Mouse (Mus musculus): Measurements from ENCODE around the gene Rnf111.
"Not testable (repeated sequence)": the region's sequence is repeated elsewhere in the genome, so short reads cannot be mapped to it uniquely, and the experiment has no call there.

The Rnf111 gene

DNA sequence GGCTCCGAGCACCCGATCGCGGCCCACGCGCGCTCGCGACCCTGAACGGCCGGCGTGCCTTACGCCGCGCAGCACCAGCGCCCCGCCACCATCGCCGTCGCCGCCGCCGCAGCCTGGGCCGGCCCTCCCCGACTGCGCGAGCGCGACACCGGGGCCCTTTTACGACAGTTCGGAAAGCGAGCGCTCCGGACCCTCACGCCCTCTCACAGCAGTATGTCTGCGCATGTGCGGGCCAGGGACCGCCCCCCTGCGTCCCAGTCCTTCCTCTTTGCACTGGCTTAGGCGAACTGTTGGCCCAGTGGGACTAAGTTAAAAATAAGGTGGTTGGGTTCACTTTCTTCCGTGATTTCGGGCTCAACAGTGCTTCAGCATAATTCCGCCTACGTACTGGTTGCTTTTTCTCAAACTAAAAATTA lies at the start of gene Rnf111:
Gene Rnf111, minus strand, starts transcription at position 100 of the 416 bp plus-strand sequence.
- peak; percentile 97 for DNase-seq

DNA sequence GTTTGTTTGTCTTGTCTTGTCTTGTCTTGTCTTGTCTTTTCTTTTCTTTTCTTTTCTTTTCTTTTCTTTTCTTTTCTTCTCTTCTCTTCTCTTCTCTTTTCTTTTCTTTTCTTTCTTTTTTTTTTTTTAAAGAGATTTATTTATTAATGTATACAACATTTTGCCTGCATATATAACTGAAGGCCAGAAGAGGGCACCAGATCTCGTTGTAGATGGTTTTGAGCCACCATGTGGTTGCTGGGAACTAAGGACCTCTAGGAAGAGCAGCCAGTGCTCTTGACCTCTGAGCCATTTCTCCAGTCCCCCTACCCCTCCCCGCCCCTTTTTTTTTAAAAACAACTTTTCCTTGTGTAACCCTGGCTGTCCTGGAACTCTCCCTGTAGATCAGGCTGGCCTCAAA lies 48.7 kb upstream of the Rnf111 start:
- not testable (repeated sequence) for DNase-seq

DNA sequence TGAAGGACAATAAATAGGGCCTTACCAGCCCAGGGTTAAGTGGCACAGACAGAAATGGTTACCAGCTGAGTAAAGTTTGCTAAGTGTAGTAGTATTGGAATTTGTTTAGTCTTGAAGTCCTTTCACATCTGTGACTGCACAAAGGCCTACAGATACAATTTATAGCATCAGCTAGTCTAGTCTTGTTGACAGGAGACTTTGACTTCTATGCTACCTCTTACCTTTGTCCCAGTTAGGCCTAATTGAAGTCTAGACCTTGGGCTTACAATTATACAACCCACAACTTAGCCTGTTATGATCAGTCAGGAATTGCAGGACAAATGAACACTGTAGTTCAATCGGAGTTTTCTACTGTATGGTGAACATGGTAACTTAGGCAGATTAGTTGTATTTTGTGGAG lies 48.0 kb upstream of the Rnf111 start:
- DNase-seq = no peak

DNA sequence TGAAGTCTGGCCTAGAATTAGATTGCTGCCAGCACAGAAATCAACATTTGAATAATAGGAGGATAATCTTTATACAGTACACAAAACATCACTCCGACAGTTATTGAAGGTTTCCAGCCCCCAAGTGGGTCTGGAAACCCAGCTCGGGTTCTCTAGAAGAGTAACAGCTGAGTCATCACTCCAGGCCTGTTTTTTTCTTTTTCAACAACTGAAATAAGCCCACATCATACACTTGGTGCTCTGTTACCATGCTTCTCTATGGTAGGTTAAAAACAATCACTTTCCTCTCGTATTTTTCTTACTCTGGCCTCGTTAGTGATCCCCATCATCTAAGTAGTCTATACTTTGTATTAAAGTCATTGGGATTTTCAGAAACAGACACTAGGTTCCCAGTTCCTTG lies 44.8 kb upstream of the Rnf111 start:
- no peak for DNase-seq

DNA sequence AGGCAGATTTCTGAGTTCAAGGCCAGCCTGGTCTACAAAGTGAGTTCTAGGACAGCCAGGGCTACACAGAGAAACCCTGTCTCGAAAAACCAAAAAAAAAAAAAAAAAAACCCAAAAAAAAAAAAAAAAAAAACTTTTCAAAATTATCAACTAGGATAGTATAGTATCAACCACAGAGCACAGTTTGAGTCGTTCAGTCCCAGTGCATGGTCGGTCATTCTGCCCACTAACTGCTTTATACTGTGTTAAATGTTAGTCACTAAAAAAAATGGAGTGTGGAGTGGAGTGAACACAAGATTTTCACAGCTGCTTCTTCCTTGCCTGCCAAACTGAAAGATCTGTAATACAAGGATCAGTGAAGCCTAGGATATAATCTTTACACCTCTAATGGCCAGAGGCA lies 43.1 kb upstream of the Rnf111 start:
- DNase-seq = not testable (repeated sequence)

DNA sequence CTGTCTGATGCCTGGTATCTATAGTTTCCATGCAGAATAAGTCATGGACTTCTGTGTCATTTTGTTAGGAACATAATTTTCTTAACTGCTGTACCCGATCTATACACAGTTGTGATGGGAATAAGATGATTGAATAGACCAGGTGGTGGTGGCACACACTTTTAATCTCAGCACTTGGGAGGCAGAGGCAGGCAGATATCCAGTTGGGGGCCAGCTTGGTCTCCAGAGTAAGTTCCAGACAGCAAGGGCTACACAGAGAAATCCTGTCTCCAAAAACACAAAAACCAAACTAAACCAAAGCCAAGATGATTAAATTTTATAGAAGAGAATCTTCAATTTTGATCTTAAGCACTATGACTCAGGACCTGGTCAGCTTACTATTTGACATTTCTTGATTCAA lies 41.3 kb upstream of the Rnf111 start:
- no peak for DNase-seq

DNA sequence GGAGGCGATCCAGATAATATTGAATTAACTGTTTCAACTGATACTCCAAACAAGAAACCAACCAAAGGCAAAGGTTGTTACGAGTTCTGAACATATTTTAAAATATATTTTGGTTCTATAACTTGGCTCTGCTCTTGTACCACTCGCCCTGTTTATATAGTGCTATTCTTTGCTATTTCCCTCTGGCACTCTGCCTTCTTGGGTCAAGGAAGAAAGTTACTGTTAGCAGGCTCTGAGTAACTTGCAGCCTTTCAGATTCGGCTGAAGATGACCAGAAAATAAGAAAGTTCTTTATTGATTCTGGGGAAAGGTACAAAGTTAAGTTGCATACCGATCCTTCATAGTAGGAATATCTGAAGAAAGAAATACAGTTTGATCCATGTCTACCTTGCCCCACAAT lies 40.5 kb upstream of the Rnf111 start:
- peak; percentile 14 for DNase-seq

DNA sequence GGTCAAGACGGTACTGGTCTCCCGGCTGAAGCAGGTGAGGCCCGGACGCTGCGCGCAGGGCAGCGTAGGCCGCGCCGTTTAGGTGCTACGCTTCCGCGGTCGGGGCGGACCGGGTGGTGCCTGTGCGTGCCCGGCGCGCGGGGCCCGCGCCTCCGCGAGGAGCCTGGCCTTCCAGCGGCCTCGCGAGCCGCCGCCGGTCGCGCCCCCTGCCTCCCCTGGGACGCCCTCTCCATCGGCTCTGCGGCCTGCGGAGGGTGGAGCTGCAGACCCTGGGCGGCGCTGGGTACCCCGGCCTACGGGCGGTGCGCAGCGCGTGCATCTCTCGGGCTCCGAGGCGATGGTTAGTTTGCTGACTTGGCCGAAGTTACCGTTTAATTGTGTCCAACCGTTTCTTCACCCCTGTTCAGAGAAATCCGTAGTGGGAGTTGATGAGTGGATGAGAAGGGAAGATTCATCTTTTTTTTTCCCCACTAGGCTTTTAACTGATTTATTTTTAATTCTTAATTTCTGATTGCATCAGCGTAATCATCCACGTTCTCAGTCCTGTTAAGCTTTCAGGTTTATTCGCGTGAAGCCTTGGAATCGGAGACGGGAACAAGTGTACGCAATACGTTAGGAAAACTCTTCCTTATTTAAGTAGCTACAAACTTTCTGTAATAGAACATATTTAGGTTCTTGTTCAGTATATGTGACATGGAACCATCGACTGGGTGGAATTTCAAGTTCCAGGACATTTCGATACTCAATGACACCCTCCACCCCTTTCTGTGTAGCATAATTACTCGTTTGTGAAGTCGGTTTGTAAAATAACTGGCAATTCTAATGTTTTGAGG lies 39.7 kb upstream of the Rnf111 start:
- DNase-seq = peak; percentile 65

DNA sequence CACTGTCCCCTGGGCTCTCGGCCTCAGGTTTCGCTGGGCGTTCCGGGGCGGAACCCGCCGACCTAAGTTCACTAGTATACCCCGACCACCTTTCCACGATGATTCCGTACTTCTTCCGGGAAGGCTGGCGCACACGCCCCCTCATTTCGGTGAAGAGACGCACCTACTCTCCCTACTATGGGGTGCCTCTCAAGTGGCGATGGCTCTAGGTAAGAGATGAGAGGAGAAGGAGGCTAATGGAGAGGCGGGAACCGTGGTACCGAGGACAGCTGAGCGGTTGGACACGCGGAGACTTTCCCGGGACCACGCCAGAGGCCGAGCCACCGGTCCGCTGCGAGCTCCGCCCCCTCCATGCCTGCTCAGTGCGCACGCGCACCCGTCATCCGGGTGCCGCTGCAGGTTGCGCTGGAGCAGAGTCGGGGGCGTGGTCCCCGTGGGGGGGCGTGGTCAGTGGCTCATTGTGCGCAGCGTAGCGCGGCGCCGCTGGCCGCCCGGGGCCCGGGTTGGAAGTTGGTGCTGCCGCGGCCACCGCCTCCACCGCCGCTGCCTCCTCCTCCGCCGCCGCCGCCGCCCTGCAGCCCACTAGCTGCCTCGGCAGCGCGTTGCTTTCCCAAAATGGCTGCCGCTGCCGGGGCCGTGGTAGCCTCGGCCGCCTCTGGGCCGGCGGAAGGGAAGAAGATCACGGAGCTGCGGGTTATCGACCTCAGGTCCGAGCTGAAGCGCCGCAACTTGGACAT lies 38.9 kb upstream of the Rnf111 start, which contains the start of gene Sltm:
Gene Sltm, plus strand, starts transcription at position 450 of the 737 bp plus-strand sequence.
- peak; percentile 100 for DNase-seq

DNA sequence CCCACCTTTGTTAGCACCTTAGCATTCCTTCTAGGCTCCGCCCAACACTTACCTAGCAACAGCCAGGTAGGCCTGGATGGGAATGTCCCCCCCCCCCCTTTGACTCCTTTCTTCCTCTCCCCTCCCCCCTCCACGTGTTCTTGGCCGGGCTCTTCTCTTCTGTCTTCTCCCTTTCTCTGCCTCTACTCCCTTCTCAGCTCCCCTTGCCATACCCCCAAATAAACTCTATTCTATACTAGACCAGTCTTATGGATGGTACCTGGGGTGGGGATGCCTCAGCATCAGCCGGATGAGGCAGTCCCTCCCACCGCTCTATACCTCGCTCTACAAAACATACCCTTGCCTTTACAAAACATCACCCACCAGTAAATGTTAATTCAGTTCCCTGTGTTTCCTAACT lies 38.1 kb upstream of the Rnf111 start:
- no peak for DNase-seq

DNA sequence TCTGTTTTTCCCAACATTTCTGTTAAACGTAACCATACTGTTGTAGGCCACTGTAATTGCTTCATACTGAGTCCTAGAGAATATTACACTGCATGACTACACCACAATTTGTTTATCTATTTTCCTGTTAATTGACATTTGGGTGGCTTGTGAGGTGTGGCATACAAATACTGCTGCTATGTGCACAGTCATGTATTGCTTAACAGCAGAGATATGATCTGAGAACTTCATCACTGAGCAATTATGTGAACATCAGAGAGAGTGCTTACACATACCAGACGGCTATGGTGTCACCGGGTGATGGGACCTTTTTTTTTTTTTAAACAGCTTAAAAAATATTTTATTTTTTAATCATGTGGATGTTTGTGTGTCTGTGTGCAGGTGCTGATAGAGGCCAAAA lies 29.8 kb upstream of the Rnf111 start:
- DNase-seq = no peak

DNA sequence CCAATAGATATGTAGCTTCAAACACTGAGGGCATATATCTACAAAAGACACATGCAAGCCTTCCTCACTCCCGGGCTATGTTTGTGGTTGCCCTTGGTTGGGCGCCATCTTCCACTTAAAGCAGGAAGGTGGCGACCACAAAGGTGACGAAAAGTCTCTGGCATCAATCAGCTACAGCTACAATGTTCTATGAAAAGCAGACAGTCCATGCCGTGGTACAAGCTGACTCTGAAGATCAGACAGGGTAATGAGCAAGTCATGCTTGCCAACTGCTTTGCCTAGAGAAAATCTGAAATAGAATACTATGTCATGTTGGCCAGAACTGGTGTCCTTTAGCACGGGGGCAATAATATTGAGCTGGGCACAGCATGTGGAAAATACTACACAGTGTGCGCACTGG lies 20.8 kb upstream of the Rnf111 start:
- no peak for DNase-seq

DNA sequence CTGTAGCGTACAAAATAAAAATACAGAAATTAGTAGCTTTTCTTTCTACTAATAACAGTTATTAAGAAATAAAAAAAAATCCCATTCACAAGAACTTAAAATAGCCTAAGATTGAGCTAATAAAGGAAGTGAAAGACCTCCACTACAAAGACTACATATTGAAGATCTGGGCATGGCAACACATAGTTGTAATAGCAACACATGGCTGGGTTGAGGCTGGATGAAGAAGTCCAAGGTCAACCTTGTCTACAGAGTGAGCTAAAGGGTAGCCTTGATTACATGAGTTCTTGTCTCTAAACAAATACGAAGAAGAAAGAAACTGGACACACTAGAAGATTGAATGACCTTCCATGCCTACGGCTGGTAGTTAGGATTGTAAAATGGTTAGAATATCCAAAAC lies 20.3 kb upstream of the Rnf111 start:
- DNase-seq = no peak

DNA sequence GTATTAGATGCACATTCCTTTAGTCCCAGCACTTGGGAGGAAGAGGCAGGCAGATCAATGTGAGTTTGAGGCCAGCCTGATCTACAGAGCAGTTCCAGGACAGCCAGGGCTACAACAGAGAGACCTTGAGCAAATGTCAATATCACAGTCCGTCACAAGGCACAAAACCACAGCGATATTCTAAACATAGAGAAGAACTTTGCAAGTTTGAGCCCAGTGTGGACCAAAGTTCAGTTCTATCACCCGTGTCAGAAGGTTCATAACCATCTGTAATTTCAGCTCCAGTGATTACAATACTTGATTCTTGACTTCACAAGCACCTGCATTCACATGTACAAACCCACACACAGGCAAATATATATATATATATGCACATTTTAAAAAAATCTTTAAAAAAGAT lies 17.1 kb upstream of the Rnf111 start:
- DNase-seq = no peak

DNA sequence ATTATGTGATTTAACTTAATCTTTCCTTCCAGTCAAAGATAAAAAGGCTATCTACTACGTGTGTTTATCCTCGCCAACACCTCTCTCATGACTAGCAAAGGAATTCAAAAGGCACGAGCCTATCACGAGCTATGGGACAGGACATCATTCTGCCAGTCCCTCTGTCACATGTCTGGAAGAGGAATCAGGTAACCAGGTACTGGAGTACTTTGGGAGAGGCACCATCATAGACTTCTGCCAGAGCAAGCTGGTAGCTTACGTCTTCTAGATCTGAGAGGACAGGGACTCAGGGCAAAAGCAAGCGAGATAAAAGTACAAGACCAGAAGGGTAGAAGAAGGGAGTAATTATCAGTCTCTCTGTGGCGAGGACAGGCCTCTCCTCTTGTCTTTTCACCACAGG lies 8.2 kb upstream of the Rnf111 start:
- DNase-seq = no peak

DNA sequence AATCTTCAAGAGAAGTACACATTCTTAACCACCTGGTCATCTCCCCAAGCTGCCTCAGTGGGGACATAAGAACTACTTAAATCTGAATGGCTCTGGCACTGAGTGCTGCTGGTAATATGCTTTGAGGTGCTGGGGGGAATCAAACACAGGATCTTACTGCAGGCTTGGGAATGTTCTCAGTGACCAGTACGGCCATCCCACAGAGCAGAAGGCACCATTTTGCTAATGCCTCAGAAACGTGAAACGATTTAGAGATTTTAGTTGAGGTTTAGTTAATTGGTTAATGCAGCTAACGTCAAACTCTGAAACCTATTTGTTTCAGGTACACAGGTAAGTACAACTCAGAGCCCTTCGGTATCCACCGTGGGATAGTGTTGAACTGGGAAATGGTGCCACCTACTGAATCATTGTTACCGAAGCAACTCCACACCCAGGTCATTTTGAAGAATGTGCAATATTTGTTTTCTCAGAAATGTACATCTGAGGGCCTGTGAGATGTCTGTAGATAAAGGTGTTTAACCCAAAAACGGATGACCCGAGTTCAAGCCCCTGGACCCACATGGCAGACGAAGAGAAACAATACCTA lies 7.6 kb upstream of the Rnf111 start:
- peak; percentile 23 for DNase-seq

DNA sequence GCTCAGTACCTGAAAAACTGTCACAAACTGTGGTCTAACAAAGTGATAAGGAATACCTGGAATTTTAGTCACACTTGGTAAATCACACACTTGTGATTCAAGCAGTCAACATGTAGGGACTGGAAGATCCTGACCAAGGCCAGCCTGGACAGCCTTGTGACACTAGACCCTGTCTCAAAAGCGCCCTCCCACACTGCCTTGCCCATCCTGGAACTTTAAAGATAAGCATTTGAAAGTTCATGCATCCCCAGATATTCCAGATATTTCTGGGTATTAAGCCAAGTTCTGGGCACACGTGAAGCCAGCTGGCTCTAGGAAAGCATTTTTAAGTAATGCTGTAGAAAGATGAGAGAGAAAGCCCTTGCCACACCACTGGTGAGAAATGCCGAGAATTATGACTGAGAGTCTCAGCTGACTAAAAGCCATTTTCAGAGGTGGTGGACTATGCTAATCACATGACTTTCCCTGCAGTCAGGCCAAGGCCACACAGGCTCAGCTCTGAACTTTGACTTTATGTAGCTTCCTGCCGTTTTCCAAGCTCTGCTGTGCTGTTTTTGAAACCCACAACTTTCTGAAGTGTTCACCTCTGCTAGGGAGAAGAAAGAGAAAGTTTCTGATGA lies 6.5 kb upstream of the Rnf111 start:
- peak; percentile 30 for DNase-seq

DNA sequence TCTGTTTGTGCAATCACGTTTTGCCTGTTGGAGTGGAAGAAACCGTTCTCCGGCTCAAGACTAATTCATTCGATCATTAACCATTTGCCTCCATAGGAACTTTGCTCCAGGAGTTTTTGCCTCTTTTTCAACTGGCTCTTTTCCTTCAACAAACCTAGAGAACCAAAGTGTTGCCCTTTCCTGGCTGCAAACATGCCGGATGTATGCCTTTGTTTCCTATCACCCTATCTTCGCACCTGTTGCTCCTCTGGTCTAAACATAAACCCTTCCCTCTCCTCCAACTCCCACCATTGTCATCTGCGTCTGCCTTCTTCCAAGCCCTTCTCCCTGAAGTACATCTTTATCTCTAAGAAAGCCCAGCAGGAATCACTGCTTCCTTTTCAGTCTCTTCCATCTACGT lies 3.3 kb upstream of the Rnf111 start:
- DNase-seq = no peak

DNA sequence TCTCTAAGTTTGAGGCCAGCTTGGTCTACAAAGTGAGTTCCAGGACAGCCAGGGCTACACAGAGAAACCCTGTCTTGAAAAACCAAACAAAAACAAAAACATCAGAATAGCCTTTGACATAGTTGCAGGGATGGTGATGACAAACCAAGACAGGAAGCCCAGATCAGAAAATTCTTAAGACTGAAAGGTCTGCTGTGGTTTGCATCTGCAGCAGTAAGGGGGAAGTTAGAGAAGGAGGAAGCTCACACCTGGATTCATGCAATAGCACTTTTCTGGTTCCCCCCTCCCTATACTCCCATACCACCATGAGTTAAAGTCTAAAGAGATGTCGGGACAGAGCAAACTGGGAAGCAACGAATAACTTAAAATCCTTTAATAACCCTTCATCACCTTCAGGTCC lies 2.7 kb upstream of the Rnf111 start:
- no peak for DNase-seq

DNA sequence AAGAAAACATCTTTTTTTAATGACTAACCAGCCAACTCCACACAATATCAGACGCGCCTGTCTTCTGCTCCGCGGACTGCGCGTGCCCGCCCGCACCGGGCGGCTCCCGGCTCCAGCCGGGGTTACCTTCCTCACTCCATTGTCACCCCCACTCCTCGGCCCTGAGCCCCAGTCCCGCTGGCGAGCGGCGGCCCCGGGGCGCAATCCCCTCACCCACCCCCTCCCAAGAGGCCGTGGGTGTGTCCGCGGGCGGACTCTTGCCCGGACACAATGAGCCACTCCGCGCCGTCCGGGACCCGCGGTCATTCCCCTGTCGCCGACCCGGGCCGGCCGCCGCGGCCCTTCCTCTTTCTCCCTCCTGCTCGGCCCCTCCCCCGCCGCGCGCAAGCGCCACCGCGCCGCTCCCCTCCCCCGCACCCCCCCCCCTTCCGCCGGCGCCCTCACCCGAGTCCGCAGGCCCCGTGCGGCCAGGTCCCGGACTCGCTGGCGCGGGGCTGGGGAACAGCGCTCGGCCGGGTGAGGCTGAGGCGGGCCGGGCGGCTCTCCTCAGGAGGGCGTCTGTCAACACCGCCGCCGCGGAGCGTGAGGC lies 416 bp downstream of the Rnf111 start:
- DNase-seq = peak; percentile 74

DNA sequence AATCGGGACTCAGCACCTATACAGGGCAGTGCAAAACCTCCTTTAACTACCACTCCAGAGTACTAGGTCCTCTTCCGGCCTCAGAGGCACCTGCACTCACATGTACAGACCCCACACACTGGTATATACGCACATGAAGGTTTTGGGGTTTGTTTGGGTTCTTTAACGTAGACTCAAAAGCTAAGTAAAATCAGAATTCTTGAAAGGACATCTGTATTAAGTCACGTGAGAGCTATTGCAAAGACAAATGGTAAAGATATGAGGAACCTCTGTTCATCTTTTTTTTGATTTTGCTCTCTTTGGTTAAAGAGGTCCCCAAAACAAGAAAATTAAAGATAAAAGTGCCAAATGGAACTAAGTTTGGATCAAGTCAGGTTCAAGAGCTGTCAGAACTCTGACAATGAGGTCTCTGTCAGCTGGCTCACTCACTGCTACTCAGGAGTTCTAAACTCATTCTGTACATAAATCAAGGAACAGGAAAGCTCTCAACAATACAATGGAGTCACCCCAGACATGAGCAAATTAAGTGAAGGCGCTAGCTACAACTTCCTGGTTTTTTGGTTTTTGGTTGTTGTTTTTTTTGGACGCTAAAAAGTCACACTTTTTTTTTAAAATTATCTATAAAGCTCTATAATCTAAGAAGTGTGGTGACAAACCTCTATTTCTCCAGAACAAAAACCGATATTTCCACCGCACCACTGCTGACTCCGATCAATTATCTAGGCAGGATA lies 1.1 kb downstream of the Rnf111 start:
- DNase-seq = no peak

DNA sequence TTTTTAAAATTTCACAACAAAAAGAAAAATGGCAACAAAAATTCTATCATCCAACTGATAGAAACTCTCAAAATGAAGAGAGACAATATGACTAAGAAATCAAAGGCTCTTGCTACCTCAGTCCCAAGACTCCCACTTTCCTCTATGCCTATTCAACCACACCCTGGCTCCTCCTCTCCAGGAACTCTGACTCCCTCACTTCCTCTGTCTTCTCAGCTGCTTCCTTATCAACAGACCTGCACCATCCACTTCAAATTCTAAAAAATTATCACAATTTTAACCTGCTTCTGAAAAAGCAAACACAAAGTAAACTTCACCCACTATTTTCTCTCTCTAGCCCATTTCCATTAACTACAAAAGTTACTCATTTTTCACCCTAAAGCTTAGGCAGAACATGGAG lies 6.5 kb downstream of the Rnf111 start:
- no peak for DNase-seq
